Mouse (Mus musculus) embryonic fibroblast, embryonic 13.5 days (primary cell): ENCODE measurements around the gene Cep162. TPM values are rescaled to one million over a fixed set of nuclear protein-coding genes. Genes with fewer than 3 reads are reported as not detected.

Experiments
- H3K27ac ChIP-seq: 2 replicates; pipeline ENCODE4 v1.5.1; 2012; ENCODE audit warnings: low read length, control low read depth, inconsistent platforms; ENCODE audit not compliant: insufficient read depth
- H3K4me1 ChIP-seq: 2 replicates; pipeline ENCODE4 v1.6.1; 2011; ENCODE audit warnings: low read length; ENCODE audit not compliant: control insufficient read depth, insufficient read depth
- H3K4me3 ChIP-seq: 2 replicates; pipeline ENCODE4 v1.5.1; 2011; ENCODE audit warnings: mild to moderate bottlenecking, control low read depth, low read length; ENCODE audit not compliant: insufficient read depth
- CTCF ChIP-seq: IDR thresholded peaks from 2 replicates; pipeline ENCODE4 v1.5.1; 2011; ENCODE audit warnings: mild to moderate bottlenecking, control low read depth, low read length, moderate library complexity, borderline replicate concordance; ENCODE audit not compliant: insufficient read depth
- POLR2A ChIP-seq: IDR thresholded peaks from 2 replicates; pipeline ENCODE4 v1.6.1; 2011; ENCODE audit warnings: low read depth, mild to moderate bottlenecking, control low read depth, low read length, moderate library complexity
- polyA plus RNA-seq: library from polyadenylated mRNA; stranded (reverse); fragments of >200 nt; gene quantifications from 2 replicates; pipeline ENCODE4 v1.2.4, GENCODE M21; 2011; ENCODE audit warnings: low read depth; ENCODE audit not compliant: missing spikeins, insufficient read length

The Cep162 gene
- polyA plus RNA-seq, 1 experiment = 13.9 TPM

- Histone ChIP-seq H3K4me3 (no peak overlapping the region), H3K27ac (no peak overlapping the region), H3K4me1 (no peaks in the 10 kb centered on the region)
- TF ChIP-seq CTCF = no peak
- no peak for TF ChIP-seq POLR2A
Measured at GRCm38 (mm10) chr9:87168051-87168450, 87.3 kb downstream of the Cep162 start.

- no peak for TF ChIP-seq POLR2A
- no peak for TF ChIP-seq CTCF
- no peak overlapping the region for H3K4me3 ChIP-seq
- H3K4me1 ChIP-seq = no peaks in the 10 kb centered on the region
- no peak overlapping the region for H3K27ac ChIP-seq
Measured at GRCm38 (mm10) chr9:87167001-87167830, 88.1 kb downstream of the Cep162 start.

GRCm38 (mm10) chr9:87162559-87162958 is 92.8 kb downstream of the Cep162 start:
- Histone ChIP-seq H3K4me3 (no peak overlapping the region), H3K4me1 (no peaks in the 10 kb centered on the region), H3K27ac (no peak overlapping the region)
- TF ChIP-seq POLR2A (no peak), CTCF (no peak)

GRCm38 (mm10) chr9:87152641-87153325 is 102.6 kb downstream of the Cep162 start:
- no peaks in the 10 kb centered on the region for H3K4me1 ChIP-seq
- no peak for TF ChIP-seq POLR2A
- H3K4me3 ChIP-seq = no peak overlapping the region

GRCm38 (mm10) chr9:87147927-87148326 is 107.4 kb downstream of the Cep162 start:
- TF ChIP-seq POLR2A = no peak
- no peak for TF ChIP-seq CTCF
- no peak overlapping the region for H3K27ac ChIP-seq
- no peaks in the 10 kb centered on the region for H3K4me1 ChIP-seq
- no peak overlapping the region for H3K4me3 ChIP-seq

More at GRCm38 (mm10) chr9:87152641-87153325, 102.6 kb downstream of the Cep162 start:
- no peak overlapping the region for H3K27ac ChIP-seq

- no peak for TF ChIP-seq CTCF
- no peak for TF ChIP-seq POLR2A
- H3K27ac ChIP-seq = no peak overlapping the region
- no peaks in the 10 kb centered on the region for H3K4me1 ChIP-seq
Measured at GRCm38 (mm10) chr9:87146400-87146799, 108.9 kb downstream of the Cep162 start.

GRCm38 (mm10) chr9:87145671-87146070 is 109.7 kb downstream of the Cep162 start:
- no peak for TF ChIP-seq POLR2A
- no peak for TF ChIP-seq CTCF
- Histone ChIP-seq H3K4me3 (no peak overlapping the region), H3K27ac (no peak overlapping the region), H3K4me1 (no peaks in the 10 kb centered on the region)

More at GRCm38 (mm10) chr9:87146400-87146799, 108.9 kb downstream of the Cep162 start:
- no peak overlapping the region for H3K4me3 ChIP-seq

GRCm38 (mm10) chr9:87145180-87145579 is 110.2 kb downstream of the Cep162 start:
- H3K4me1 ChIP-seq = no peaks in the 10 kb centered on the region
- H3K4me3 ChIP-seq = no peak overlapping the region
- no peak overlapping the region for H3K27ac ChIP-seq
- TF ChIP-seq CTCF (no peak), POLR2A (no peak)

GRCm38 (mm10) chr9:87144532-87144931 is 110.8 kb downstream of the Cep162 start:
- H3K4me1 ChIP-seq = no peaks in the 10 kb centered on the region
- H3K4me3 ChIP-seq = no peak overlapping the region
- H3K27ac ChIP-seq = no peak overlapping the region
- no peak for TF ChIP-seq CTCF
- TF ChIP-seq POLR2A = no peak

GRCm38 (mm10) chr9:87144106-87144505 is 111.2 kb downstream of the Cep162 start, which contains the start of gene Mrap2:
Gene Mrap2, plus strand, starts transcription at chr9:87144306.
- H3K27ac ChIP-seq = no peak within 1 kb of the TSS
- H3K4me1 ChIP-seq = no peaks in the 10 kb centered on the region
- TF ChIP-seq CTCF (peak; percentile 49; the same call in 1 of the 2 replicates), POLR2A (no peak)
- H3K4me3 ChIP-seq = peak within 1 kb of the TSS; percentile 5; the same call in 1 of the 2 replicates
